Mouse (Mus musculus) hematopoietic stem cell, adult 5-6 weeks (primary cell): ENCODE measurements around the gene Fanci. TPM values are rescaled to one million over a fixed set of nuclear protein-coding genes. Genes with fewer than 3 reads are reported as not detected.

Experiments used
- ATAC-seq, 2 experiments: fragments of 125-278 bp in 1 of 2; replicated peaks in 1 of 2; 2 replicates each; pipeline ENCODE4 v1.8.0; 2016 to 2017; ENCODE audit warnings: inconsistent platforms in 2 of 2, mild to moderate bottlenecking in 2 of 2, moderate number of reproducible peaks in 2 of 2, low read depth in 1 of 2, moderate TSS enrichment in 1 of 2; ENCODE audit not compliant: low FRiP score in 2 of 2, poor library complexity in 2 of 2, severe bottlenecking in 2 of 2, insufficient read depth in 1 of 2, low TSS enrichment in 1 of 2
- total RNA-seq: library from RNA; stranded (forward); fragments of 172-1452, 232-1000 nt; gene quantifications from 2 replicates; pipeline ENCODE4 v1.2.3, GENCODE M21; 2017

Gene Fanci
- total RNA-seq, 1 experiment from 2014 or later: 37.4 TPM

DNA sequence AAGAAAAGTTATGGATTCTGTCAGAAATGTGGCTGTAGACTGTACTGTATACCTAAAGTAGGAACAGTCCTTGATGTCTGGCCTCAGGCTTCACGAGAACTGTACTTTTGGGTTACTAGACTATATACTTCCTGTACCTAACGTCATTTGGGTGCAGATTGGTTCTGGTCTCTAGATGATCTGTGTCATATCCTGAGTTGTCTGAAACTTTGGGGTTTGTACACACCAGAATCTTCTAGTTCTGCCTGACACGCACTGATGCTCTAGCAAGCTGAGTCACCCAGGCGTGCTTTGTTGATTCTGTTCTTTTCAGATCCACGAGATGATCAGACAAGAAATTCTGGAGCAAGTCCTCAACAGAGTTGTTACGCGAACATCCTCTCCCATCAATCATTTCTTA is 28.2 kb downstream of the Fanci start:
- no peak for ATAC-seq

DNA sequence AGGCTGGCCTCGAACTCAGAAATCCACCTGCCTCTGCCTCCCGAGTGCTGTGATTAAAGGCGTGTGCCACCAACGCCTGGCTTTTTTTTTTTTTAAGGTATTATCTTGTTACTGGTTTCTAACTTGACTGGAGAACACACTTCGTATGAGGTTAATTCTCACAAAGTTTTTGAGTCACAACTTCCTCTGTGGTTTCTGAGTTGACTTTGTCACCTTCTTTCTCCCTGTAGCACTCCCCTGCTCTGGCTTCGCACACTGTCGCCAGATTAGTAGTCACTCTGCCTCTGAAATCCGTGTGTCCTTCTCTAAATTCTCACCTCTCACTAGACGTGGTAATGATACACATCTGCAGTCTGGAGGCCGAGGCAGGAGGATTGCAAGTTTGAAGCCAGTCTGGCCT is 31.1 kb downstream of the Fanci start:
- no peak for ATAC-seq

DNA sequence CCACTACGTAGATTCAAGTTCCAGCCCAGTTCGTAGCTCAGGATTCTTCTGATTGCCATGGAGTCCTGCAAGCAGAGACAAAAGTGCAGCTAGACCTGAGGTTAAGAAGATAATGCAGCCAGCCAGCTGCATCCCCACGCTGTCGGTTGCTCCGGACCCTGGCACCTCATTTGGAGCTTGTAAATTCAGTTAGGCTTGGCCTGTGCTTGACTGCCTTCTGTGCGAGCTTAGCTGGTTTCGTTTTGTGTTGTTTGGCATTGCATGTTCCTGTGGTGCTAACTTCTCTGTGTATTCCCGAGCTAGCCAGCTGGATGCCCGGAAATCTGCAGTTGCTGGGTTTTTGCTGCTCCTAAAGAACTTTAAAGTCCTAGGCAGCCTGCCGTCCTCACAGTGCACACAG is 34.1 kb downstream of the Fanci start:
- ATAC-seq: no peak

DNA sequence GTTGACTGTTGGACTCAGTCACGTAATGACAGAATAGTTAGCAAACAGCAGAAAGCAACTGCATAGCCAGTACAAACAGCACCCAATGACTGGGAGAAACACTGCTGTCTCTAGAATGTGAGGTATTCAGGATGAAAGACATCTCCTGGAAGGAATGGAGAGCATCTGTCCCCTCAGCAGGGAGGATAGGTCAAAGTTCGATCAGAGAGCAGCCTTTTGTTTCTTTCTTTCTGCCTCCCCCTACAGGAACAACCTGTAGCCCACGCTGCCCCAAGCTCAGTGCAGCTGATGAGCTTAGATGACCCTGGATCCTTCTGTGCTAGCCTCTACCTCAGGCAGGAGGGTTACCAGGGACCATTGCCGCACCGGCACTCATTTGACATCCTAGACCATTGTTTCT is 36.5 kb downstream of the Fanci start:
- ATAC-seq: no peak

DNA sequence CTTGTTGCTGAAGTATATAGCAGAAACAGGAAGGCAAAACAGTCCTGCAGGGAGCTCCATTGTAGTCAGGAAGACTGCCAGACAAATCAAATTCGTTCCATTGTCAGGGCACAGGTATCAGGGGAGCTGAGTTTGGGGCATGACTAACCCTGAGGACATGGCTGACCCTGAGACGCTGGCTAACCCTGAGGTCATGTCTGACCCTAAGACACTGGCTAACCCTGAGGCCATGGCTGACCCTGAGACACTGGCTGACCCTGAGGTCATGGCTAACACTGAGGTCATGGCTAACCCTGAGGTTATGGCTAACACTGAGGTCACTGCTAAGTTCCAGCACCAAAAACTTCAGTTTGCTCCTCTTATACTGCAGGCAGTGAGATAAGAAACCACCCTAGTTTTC is 48.3 kb downstream of the Fanci start:
- ATAC-seq: no peak

DNA sequence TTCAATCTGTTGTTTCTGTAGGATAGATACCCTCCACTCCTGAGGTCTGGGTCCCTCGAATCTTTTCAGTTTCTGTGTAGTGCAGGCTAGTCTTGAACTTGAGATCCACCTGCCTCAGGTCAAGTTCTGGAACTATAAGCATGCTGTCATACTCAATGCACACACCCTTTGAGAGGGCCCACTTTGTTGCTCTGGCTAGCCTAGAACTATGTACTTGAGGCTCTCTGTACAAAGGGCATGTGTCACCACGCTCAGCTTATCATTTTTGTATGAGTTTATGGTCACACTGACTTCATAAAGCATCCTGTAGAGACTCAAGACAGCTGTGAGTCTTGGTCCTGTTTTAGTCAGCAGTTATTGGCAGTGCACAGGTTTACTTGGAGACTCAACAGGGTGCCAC is 55.3 kb downstream of the Fanci start:
- ATAC-seq: no peak

DNA sequence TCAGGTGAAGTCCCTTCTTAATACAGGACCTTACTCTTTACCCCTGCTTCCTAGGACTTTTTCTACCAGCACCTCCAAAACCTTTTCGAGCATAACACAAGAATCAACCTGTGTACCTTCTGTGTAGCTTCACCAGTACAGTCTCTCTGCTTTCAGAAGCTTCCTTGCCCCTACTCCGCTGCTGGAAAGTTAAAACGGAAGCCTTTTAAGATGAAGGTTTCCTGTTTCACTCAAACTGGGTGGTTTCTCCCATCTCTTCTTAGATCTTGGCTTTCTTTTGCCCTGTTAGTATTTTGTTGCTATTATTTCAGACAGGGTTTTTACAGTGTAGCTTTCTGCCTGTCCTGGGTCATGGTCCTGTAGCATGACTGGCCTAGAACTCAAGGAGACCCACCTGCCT is 55.8 kb downstream of the Fanci start:
- no peak for ATAC-seq

DNA sequence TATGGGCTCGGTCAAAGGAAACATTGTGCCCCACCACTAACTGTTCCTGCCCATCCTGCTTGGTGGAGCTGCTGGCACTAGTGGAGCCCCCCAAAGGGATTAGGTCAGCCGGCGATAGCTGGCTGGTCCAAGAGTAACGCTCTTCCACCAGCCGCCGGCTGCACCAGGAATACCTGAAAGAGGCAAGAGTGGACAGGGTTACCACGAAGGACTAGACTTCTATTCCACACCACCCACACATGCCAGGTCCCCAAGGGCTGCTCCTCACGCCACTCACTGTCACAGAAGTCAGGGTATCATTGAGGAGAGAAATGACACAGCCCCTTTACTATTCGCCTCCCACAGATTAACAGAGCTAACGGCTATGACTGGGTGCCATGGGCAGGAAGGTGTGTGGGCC is 70.0 kb downstream of the Fanci start:
- no peak for ATAC-seq

DNA sequence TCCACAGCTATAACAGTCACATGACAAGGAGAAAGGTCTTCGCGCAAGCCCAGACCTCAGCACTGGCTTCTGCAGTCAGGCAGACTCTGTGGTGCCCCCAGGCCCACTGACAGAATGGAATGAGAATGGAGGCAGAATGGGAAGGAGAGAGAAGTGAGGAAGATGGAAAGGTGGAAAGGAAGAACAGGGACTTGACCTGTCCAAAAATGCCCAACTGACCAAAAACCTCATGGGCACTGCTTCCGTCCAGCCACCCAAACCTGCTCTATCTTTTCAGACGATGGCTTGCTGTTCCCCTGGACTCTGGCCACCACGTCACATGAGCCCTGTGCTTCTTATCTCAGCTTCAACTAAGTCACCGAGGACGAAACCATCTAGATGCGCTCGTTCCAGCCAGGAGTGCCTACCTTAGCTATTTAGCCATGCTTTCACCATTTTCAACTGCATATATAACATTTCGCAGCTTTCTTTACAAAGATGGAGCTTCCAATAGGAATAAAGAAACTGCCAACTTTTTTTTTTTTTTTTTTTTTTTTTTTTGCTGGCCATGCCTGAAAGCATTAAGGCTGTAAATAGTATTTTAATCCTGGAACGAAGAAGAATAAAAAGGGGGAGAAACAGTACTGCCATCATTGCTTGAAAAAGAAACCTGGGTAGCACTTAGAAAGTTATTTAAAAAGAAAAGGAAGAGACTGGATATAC is 71.8 kb downstream of the Fanci start:
- ATAC-seq: no peak

DNA sequence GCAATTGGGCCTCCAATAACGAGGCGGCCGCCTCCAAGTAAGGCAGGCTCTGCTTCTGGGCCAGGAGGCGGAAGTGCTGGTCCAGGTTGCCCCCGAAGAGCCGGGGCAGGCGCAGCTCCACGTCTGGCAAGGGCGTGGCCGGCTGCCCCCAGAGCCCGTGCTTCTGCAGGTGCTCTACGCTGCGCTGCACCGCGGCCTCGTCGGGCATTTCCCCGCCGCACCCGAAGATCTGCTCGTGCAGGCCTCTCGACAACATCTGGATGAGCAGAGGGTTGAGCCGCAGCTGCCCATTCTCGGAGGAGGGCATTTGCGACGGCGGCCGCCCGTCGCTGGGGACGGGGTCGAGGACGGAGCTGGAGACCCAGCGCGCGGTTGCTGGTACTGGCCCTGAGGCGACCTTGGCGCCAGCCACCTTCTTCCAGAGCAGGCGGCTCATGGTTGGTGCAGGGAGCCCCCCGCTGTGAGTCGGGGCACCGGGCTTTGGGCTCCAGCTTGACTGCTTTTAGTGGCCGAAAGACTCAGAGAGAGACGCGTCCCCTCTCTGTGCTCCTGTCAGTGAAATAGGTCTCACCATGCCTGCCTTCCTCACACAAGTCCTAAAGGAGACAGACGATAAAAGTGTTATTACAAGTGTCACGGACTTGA is 73.2 kb downstream of the Fanci start:
- ATAC-seq: no peak

DNA sequence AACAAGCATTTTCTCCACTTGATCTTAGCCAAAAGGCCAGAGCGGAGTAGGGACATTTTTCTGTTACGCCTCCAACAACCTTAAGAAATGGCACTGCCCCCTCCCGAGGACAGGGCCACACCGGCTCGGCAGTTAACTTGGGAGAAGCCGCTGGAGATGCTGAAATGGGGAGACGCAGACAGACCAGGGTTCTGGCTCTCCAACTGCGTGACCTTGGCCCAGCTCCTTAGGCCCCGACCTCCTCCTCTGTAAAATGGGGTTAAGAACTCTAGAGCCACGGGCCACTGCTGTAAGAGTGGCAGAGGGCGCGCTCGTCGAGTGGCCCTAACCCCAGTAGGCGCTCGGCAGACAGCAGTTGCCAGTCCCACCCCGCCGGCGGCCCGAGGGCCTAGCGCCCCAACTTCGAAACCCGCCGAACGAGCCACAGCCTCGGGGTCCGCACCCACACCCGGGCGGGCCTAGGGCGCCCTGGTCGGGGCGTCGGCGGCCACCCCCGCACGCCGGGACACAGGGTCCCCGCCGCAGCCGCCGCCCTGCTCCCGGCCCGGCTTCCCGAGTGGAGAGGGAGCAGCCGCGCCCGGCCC is 73.8 kb downstream of the Fanci start:
- ATAC-seq: peak in 1 of 2 experiments; percentile 5; a peak in 1 of 4 replicates

DNA sequence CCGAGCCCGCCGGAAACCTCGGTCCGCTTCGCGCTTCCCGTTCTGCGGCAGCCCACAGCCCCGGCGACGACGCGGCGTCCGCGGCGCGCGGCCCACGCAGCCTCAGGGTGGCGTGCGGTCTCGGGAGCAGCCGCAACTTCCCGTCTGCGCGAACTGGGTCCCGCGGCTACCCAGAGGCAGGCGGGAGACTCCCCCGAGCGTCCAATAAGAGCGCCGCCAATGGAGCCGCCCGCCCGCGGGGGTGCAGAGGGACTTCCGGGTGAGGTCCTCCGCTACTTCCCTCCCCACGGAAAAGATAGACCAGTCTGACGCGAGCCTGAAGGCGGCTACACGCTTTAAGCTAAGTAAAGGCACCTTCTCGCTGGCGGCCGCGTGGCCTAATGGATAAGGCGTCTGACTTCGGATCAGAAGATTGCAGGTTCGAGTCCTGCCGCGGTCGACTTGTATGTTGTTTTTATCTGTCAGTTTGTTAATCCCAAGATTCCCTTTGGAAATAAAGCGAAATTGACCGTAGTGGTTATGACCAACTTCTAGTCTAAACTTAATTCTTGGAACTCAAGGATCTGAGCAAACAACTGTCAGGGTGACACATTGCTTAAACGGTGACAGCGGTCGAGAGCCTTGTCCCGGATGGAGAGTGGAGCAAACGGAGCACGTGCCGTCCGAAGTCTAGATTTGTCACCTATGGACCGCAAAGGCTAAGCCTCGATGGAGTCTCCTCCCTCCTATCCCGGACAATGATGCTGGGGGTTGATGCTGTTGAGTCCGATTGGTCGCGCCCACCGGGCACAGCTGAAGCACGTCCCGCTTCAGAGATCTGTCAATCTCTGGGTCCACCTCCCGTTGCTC is 74.5 kb downstream of the Fanci start, which contains the start of gene Polg:
TSS of gene Polg (minus strand) at position 310 of the 849 bp plus-strand sequence.
- peak; percentile 90 to 91 for ATAC-seq

DNA sequence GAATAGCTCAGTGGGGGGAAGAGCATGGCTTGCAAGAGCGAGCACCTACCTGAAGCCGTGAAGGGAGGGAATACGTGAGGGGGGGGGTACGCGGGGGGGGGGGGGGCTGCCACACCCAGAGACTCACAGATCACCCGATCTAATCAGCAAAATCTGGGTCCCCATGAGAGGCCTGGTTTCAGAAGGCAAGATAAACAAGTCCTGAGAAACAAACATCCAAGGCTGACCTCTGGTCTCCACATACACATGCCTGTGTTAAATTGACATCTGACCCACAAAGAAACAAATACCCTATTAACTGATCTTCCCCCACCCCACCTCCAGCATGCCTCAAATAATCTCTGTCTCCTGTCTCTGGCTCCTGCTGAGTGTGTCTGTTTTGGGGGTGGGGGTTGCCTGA is 76.2 kb downstream of the Fanci start:
- ATAC-seq: no peak

DNA sequence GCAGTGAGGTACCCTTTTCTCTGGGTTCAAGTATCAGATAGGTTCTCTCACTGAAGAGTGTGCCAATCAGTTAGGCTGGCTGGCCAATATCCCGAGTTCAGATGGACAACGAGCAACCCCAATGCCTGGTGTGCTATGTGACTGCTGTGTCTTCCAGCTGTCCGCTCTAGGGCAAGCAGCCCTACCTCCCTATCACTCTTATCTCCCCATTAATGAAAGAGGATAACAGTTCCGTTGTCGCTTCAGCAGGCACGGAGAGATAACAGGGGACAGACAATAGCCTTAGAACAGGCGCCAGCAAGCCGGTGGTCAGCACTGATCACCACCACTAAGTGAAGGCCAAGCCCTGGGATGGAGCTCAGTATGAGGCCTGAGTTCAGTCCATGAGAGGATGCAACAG is 77.3 kb downstream of the Fanci start:
- no peak for ATAC-seq

DNA sequence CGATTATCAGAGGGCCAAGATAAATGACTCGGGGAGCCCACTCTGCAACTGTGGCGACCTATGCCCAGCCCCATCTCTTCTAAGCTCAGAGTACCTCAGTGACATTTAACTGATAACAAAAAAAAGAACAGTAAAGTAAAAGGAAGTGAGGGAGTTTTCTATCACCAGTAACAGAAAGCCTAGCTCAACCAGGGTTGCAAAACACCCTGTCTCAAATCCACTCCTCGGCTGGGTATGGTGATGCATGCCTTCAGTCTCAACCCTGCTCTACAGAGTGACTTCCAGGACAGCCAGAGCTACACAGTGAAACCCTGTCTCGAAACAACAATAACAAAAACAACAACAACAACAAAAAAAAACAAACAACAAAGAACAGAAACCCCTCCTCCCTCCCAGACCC is 78.0 kb downstream of the Fanci start:
- ATAC-seq: no peak

DNA sequence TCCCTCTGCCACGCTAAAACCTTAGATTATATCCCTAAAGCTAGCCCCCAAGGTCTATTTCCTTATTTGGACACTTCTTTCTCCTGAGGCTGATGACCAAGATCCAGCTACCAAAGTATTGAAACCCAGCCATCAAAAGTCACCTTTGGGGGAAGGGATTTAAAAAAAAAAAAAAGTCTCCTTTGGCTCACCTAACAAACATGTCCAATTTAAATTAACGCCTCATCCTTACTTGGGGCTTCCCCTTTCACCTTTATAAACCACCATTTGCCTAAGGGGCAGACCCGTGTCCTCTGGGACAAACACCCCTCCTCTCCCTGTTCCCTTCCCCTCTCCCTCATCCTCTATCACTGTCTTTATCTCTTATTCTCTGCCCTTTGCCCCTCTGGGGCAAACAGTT is 79.0 kb downstream of the Fanci start:
- ATAC-seq: no peak

DNA sequence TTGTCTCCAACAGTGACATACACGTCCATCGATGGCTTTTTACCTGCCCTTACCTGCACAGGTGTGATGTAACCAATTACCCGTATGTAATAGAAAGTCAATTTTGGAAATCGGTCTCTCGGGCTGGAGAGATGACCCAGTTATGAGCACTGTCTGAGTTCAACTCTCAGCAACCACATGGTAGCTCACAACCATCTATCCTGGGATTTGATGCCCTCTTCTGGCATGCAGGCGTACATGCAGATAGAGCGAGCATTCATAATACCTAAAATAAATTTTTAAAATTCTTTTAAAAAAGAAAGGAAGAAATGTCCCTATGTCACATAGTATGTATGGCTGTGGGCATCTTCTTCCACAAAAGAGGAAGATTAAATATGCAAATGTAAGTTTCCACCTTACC is 79.7 kb downstream of the Fanci start:
- no peak for ATAC-seq

DNA sequence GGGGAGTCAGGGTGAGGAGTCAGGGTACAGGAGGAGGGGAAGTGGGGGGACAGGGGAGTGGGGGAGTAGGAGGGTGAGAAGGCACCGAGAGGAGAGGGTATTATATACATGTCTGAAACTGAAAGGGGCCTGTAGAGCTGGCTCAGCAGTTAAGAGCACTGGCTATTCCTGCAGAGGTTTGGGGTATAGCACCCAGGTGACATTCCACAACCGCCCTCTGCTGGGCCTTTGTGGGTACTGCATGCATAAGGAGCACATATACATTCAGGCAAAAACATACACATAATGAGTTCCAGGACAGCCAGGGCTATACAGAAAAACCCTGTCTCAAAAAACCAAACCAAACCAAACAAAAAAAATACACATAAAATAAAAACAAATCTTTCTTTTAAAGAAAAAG is 81.1 kb downstream of the Fanci start:
- ATAC-seq: no peak
